Mouse (Mus musculus): ENCODE results near the gene P2ry14. TPM values are rescaled to one million over a fixed set of nuclear protein-coding genes. Genes with fewer than 3 reads are reported as not detected.

P2ry14 gene
- polyA plus RNA-seq, 1 experiment, result 5.3 TPM

GRCm38 (mm10) chr3:59185662-59186061, 32.2 kb upstream of the P2ry14 start:
- Histone ChIP-seq H3K27ac (ENCODE audit: control insufficient read depth, insufficient read depth, low read length) (no peak overlapping the region), H3K4me1 (replicated peaks; ENCODE audit: control insufficient read depth, insufficient read depth, low read length) (peaks cover 3% of the 10 kb centered on the region; the same call in 1 of the 2 replicates), H3K36me3 (ENCODE audit: control insufficient read depth, insufficient read depth, low read length) (no peaks in the 10 kb centered on the region), H3K4me3 (ENCODE audit: control insufficient read depth, insufficient read depth, low read length) (no peak overlapping the region), H3K27me3 (ENCODE audit: control insufficient read depth, insufficient read depth, low read length) (no peaks in the 10 kb centered on the region)
- 95% methylated on average over 4 of the region's 4 CpGs for WGBS
- no peak for TF ChIP-seq CTCF (IDR thresholded peaks at IDR 0.05; ENCODE audit: borderline replicate concordance, control insufficient read depth, extremely low read depth, insufficient read depth, low read length, poor library complexity)
- TF ChIP-seq POLR2A (IDR thresholded peaks at IDR 0.05; ENCODE audit: control insufficient read depth, extremely low read depth, insufficient read depth, low read length, poor library complexity), result no peak
- DNase-seq, result no peak

- DNase-seq, result no peak
- Histone ChIP-seq H3K27me3 (ENCODE audit: control insufficient read depth, insufficient read depth, low read length) (no peaks in the 10 kb centered on the region), H3K4me1 (replicated peaks; ENCODE audit: control insufficient read depth, insufficient read depth, low read length) (no peaks in the 10 kb centered on the region), H3K36me3 (ENCODE audit: control insufficient read depth, insufficient read depth, low read length) (no peaks in the 10 kb centered on the region), H3K4me3 (ENCODE audit: control insufficient read depth, insufficient read depth, low read length) (no peak overlapping the region), H3K27ac (ENCODE audit: control insufficient read depth, insufficient read depth, low read length) (no peak overlapping the region)
- TF ChIP-seq CTCF (IDR thresholded peaks at IDR 0.05; ENCODE audit: borderline replicate concordance, control insufficient read depth, extremely low read depth, insufficient read depth, low read length, poor library complexity), result no peak
- no peak for TF ChIP-seq POLR2A (IDR thresholded peaks at IDR 0.05; ENCODE audit: control insufficient read depth, extremely low read depth, insufficient read depth, low read length, poor library complexity)
Measured at GRCm38 (mm10) chr3:59182129-59182528, 28.7 kb upstream of the P2ry14 start.

GRCm38 (mm10) chr3:59181134-59181533, 27.7 kb upstream of the P2ry14 start:
- no peaks in the 10 kb centered on the region for H3K36me3 ChIP-seq (ENCODE audit: control insufficient read depth, insufficient read depth, low read length)
- DNase-seq, result no peak
- 87% methylated on average over 5 of the region's 5 CpGs for WGBS
- no peak overlapping the region for H3K4me3 ChIP-seq (ENCODE audit: control insufficient read depth, insufficient read depth, low read length)
- no peaks in the 10 kb centered on the region for H3K4me1 ChIP-seq (replicated peaks; ENCODE audit: control insufficient read depth, insufficient read depth, low read length)
- TF ChIP-seq CTCF (IDR thresholded peaks at IDR 0.05; ENCODE audit: borderline replicate concordance, control insufficient read depth, extremely low read depth, insufficient read depth, low read length, poor library complexity) (no peak), POLR2A (IDR thresholded peaks at IDR 0.05; ENCODE audit: control insufficient read depth, extremely low read depth, insufficient read depth, low read length, poor library complexity) (no peak)
- H3K27ac ChIP-seq (ENCODE audit: control insufficient read depth, insufficient read depth, low read length), result no peak overlapping the region
- H3K27me3 ChIP-seq (ENCODE audit: control insufficient read depth, insufficient read depth, low read length), result no peaks in the 10 kb centered on the region

DNA sequence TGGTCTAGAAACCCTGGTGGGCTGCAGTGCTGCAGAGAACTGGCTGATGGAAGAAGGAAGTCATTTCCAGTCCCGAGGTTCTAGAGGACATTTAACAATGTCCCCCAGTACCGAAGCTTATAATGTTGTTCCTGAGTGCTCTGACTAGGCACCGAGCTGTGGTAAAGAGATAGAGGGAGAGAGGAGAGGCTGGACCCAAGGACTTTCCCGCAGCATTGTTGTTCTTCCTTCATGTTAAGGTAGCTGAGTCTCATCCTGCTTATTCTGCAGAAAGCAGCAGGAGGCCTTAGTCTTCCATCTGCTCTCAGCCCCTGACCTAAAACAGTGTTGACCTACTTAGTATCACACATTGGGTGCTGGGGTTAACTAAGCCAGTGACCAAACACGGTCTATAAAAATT, 23.5 kb upstream of the P2ry14 start:
- Histone ChIP-seq H3K27ac (ENCODE audit: control insufficient read depth, insufficient read depth, low read length) (no peak overlapping the region), H3K27me3 (ENCODE audit: control insufficient read depth, insufficient read depth, low read length) (no peaks in the 10 kb centered on the region), H3K4me3 (ENCODE audit: control insufficient read depth, insufficient read depth, low read length) (no peak overlapping the region), H3K4me1 (replicated peaks; ENCODE audit: control insufficient read depth, insufficient read depth, low read length) (no peaks in the 10 kb centered on the region), H3K36me3 (ENCODE audit: control insufficient read depth, insufficient read depth, low read length) (no peaks in the 10 kb centered on the region)
- no peak for TF ChIP-seq CTCF (IDR thresholded peaks at IDR 0.05; ENCODE audit: borderline replicate concordance, control insufficient read depth, extremely low read depth, insufficient read depth, low read length, poor library complexity)
- TF ChIP-seq POLR2A (IDR thresholded peaks at IDR 0.05; ENCODE audit: control insufficient read depth, extremely low read depth, insufficient read depth, low read length, poor library complexity), result no peak
- WGBS, result 84% methylated on average over 5 of the region's 5 CpGs
- DNase-seq, result no peak

DNA sequence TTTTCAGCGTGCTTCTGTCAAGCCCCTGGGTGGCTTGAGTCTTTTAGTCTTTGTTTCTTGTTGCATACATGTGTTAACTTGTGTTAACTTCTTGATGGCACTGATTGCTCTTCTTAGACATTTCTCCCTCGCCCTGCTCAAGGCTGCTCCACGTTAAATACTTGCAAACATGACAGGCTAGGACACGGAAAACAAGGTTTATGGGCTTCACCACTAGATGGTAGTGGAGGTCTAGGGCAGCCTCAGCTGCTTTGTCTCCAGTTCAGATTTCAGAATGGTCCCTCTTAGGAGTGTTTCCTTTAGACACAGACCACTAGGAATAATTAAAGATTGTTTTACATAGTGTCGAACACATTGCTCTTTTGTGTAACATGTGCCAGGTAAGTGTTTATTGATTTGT, 21.8 kb upstream of the P2ry14 start:
- Histone ChIP-seq H3K4me1 (replicated peaks; ENCODE audit: control insufficient read depth, insufficient read depth, low read length) (no peaks in the 10 kb centered on the region), H3K27me3 (ENCODE audit: control insufficient read depth, insufficient read depth, low read length) (no peaks in the 10 kb centered on the region), H3K27ac (ENCODE audit: control insufficient read depth, insufficient read depth, low read length) (no peak overlapping the region), H3K4me3 (ENCODE audit: control insufficient read depth, insufficient read depth, low read length) (no peak overlapping the region), H3K36me3 (ENCODE audit: control insufficient read depth, insufficient read depth, low read length) (no peaks in the 10 kb centered on the region)
- TF ChIP-seq POLR2A (IDR thresholded peaks at IDR 0.05; ENCODE audit: control insufficient read depth, extremely low read depth, insufficient read depth, low read length, poor library complexity) (no peak), CTCF (IDR thresholded peaks at IDR 0.05; ENCODE audit: borderline replicate concordance, control insufficient read depth, extremely low read depth, insufficient read depth, low read length, poor library complexity) (no peak)
- peak; percentile 69 for DNase-seq
- 35% methylated on average over 5 of the region's 5 CpGs for WGBS

GRCm38 (mm10) chr3:59174426-59175154, 21.2 kb upstream of the P2ry14 start:
- no peak overlapping the region for H3K4me3 ChIP-seq (ENCODE audit: control insufficient read depth, insufficient read depth, low read length)
- peak; percentile 35 for DNase-seq
- no peaks in the 10 kb centered on the region for H3K4me1 ChIP-seq (replicated peaks; ENCODE audit: control insufficient read depth, insufficient read depth, low read length)
- H3K36me3 ChIP-seq (ENCODE audit: control insufficient read depth, insufficient read depth, low read length), result no peaks in the 10 kb centered on the region
- no peak overlapping the region for H3K27ac ChIP-seq (ENCODE audit: control insufficient read depth, insufficient read depth, low read length)
- TF ChIP-seq POLR2A (IDR thresholded peaks at IDR 0.05; ENCODE audit: control insufficient read depth, extremely low read depth, insufficient read depth, low read length, poor library complexity) (no peak), CTCF (IDR thresholded peaks at IDR 0.05; ENCODE audit: borderline replicate concordance, control insufficient read depth, extremely low read depth, insufficient read depth, low read length, poor library complexity) (no peak)
- WGBS, result 75% methylated on average over 6 of the region's 6 CpGs
- H3K27me3 ChIP-seq (ENCODE audit: control insufficient read depth, insufficient read depth, low read length), result no peaks in the 10 kb centered on the region
